Mouse (Mus musculus) lung, postnatal 0 days (tissue): Measurements from ENCODE around the gene Nos1. TPM values are rescaled to one million over a fixed set of nuclear protein-coding genes. Genes with fewer than 3 reads are reported as not detected.

Source experiments
- ATAC-seq: fragments of 200-750 bp; cut with Nextera tagmentation; 2 replicates; pipeline ENCODE4 v1.8.0; 2017; ENCODE audit warnings: moderate library complexity
- DNase-seq: peaks from one replicate; pipeline ENCODE4 v3.0.0-alpha.2; 2016; ENCODE audit warnings: low spot score
- H3K27ac ChIP-seq: fragments of 300-500 bp; sonication (generic); 2 replicates; pipeline ENCODE4 v1.5.1; 2014; ENCODE audit warnings: antibody characterized with exemption, mild to moderate bottlenecking, low read length, mixed read lengths
- H3K27me3 ChIP-seq: fragments of 300-500 bp; sonication (generic); replicated peaks from 2 replicates; pipeline ENCODE4 v1.6.1; 2014; ENCODE audit warnings: low read length, mixed read lengths; ENCODE audit not compliant: insufficient read depth
- H3K36me3 ChIP-seq: fragments of 300-500 bp; sonication (generic); 2 replicates; pipeline ENCODE4 v1.6.1; 2014; ENCODE audit warnings: low read length, mixed read lengths; ENCODE audit not compliant: insufficient read depth
- H3K4me1 ChIP-seq: fragments of 300-500 bp; sonication (generic); 2 replicates; pipeline ENCODE4 v1.6.1; 2014; ENCODE audit warnings: antibody characterized with exemption, low read depth, low read length, mixed read lengths; ENCODE audit not compliant: insufficient read depth
- H3K4me2 ChIP-seq: fragments of 300-500 bp; sonication (generic); replicated peaks from 2 replicates; pipeline ENCODE4 v1.6.1; 2014; ENCODE audit warnings: low read depth, mild to moderate bottlenecking, low read length, moderate library complexity, mixed read lengths
- H3K4me3 ChIP-seq: fragments of 300-500 bp; sonication (generic); 2 replicates; pipeline ENCODE4 v1.5.1; 2014; ENCODE audit warnings: low read depth, low read length
- H3K9ac ChIP-seq: fragments of 300-500 bp; sonication (generic); replicated peaks from 2 replicates; pipeline ENCODE4 v1.6.1; 2014; ENCODE audit warnings: low read depth, mild to moderate bottlenecking
- H3K9me3 ChIP-seq: fragments of 300-500 bp; sonication (generic); 2 replicates; pipeline ENCODE4 v1.6.1; 2016; ENCODE audit warnings: low read length, mixed read lengths
- CTCF ChIP-seq: IDR thresholded peaks from 2 replicates; pipeline ENCODE4 v1.5.1; 2016; ENCODE audit warnings: antibody characterized with exemption, mild to moderate bottlenecking
- EP300 ChIP-seq: IDR thresholded peaks from 2 replicates; pipeline ENCODE4 v1.6.1; 2016; ENCODE audit warnings: antibody characterized with exemption, mild to moderate bottlenecking, control low read depth
- WGBS: fragments of 180-500 bp; shearing (Covaris S2); extraction: QIAGEN DNeasy Blood & Tissue Kit; methylation state at CpG from one replicate; pipeline ENCODE4 v1.1.7; 2014; 5-methylcytosine and 5-hydroxymethylcytosine counted together
- polyA plus RNA-seq: library from polyadenylated mRNA; unstranded; fragments of >200 nt; fragmentation: Nextera tagmentation; extraction: Ambion mirVana; gene quantifications from 2 replicates; pipeline ENCODE4 v1.2.1, GENCODE M21; 2015

Nos1 gene
- polyA plus RNA-seq, 1 experiment from 2014 or later: 0.05 TPM

DNA sequence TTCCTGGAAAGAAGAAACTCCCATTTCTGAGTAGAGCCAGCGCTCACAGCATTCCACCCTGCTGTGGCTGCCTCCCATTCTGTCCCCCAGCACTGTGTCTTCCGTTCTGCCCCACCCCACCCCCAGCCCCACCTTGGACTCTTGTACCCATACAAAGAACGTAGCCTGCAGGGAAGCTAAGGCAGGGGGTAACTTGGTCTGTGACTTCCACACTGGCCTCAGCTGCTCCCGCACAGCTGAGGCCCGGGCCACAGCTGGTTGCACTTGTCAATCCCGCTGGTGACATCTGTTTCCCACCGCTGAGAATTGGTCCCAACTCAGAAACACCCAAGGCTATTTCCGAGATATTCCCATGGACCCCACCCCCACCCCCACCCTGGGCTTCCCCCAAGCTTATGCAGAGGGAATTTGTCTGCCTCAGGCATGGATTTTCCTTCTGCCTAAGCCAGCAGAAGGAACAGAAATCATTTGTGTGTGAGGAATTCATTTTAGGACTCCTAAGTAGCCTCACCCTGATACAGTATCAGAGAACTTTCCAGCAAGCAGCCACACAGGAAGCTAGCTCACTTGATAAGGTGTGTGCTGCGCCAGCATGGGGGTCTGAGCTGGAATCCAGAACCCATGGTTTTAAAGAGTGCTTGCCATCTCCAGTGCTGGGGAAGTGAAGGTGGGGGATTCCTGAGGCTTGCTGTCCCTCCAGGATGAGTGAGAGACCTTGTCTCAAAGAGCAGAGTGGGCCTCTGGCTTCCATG, 117.4 kb downstream of the Nos1 start:
- Histone ChIP-seq H3K9me3 (no peaks in the 10 kb centered on the region), H3K4me3 (no peak overlapping the region), H3K9ac (no peak overlapping the region), H3K27me3 (no peaks in the 10 kb centered on the region), H3K4me2 (no peak overlapping the region), H3K4me1 (no peaks in the 10 kb centered on the region), H3K36me3 (no peaks in the 10 kb centered on the region), H3K27ac (no peak overlapping the region)
- 11% methylated on average over 8 of the region's 9 CpGs for WGBS
- peak; percentile 40 for ATAC-seq
- DNase-seq: peak; percentile 11
- TF ChIP-seq EP300: no peak
- no peak for TF ChIP-seq CTCF

DNA sequence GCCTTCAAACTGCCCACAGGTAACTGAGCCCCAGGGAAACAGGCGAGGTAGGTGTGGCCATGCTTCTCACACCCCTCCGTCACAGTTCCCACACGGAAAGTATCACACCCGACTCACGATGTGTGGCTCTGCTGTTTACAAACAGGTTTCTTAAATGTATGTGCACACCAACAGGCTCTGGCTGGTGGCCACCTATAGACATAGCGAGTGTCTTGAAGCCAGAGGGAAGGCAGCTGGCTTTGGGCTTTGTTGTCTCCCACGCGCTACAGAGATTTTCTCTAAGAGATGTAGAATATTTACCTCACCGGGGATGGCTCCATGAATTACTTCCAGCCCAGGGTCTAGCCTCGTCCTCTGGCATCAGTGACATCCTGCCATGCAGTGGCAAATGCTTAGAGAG, 118.5 kb downstream of the Nos1 start:
- Histone ChIP-seq H3K36me3 (no peaks in the 10 kb centered on the region), H3K9me3 (no peaks in the 10 kb centered on the region), H3K4me2 (no peak overlapping the region), H3K27me3 (no peaks in the 10 kb centered on the region), H3K9ac (no peak overlapping the region), H3K4me3 (no peak overlapping the region), H3K4me1 (no peaks in the 10 kb centered on the region), H3K27ac (no peak overlapping the region)
- no peak for DNase-seq
- 65% methylated on average over 10 of the region's 10 CpGs for WGBS
- no peak for TF ChIP-seq EP300
- TF ChIP-seq CTCF: no peak
- ATAC-seq: no peak

DNA sequence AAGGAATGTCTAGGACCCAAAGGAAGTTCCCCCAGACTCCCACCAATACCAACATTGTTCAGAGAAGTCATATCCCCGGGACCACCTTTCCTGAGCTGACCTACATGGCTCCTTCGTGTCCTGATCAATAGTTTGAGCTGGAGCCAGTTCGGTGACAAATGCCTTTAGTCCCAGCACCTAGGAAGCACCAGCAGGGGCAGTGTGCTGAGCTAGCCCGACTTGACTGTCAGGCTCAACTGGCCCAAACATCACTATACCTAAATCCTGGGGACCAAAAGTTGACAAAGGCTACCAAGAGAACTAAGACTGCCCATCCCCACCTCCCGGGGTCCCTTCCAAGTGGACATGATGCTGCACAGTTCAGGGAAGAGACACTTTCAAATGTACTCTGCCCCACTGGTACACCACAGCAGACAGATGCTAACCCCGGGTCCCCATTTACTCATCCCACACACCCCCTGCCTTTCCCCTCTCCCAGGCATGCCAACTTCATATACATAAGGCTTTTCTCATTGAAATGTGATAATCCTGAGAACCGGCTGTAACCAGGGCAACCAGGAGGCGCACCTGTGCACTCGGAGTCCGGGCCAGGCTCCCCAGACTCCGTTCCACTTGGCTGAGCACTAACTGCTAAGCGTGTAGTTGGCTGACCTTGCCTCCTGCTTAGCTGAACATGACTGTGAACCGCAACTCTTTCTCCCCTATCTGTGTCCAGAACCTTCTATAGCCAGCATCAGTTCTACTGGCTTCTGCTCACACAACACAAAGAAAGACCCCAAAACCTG, 120.3 kb downstream of the Nos1 start:
- ATAC-seq (no peak), DNase-seq (no peak)
- no peaks in the 10 kb centered on the region for H3K4me1 ChIP-seq
- WGBS: 24% methylated on average over 13 of the region's 13 CpGs
- H3K27me3 ChIP-seq: no peaks in the 10 kb centered on the region
- H3K4me3 ChIP-seq: no peak overlapping the region
- no peak overlapping the region for H3K9ac ChIP-seq
- no peak overlapping the region for H3K4me2 ChIP-seq
- no peaks in the 10 kb centered on the region for H3K9me3 ChIP-seq
- H3K27ac ChIP-seq: no peak overlapping the region
- no peak for TF ChIP-seq EP300
- TF ChIP-seq CTCF: no peak; the same call in 1 of the 2 replicates
- no peaks in the 10 kb centered on the region for H3K36me3 ChIP-seq

GRCm38 (mm10) chr5:117903534-117903933, 122.7 kb downstream of the Nos1 start:
- no peaks in the 10 kb centered on the region for H3K36me3 ChIP-seq
- 35% methylated on average over 7 of the region's 7 CpGs for WGBS

GRCm38 (mm10) chr5:117905728-117906127, 124.9 kb downstream of the Nos1 start:
- no peak overlapping the region for H3K27ac ChIP-seq
- H3K9me3 ChIP-seq: no peaks in the 10 kb centered on the region
- H3K4me3 ChIP-seq: no peak overlapping the region
- WGBS: 84% methylated on average over 4 of the region's 4 CpGs
- no peaks in the 10 kb centered on the region for H3K36me3 ChIP-seq
- H3K4me1 ChIP-seq: no peaks in the 10 kb centered on the region
- no peak overlapping the region for H3K9ac ChIP-seq
- TF ChIP-seq EP300: no peak
- TF ChIP-seq CTCF: no peak
- ATAC-seq (no peak), DNase-seq (no peak)
- H3K27me3 ChIP-seq: no peaks in the 10 kb centered on the region
- no peak overlapping the region for H3K4me2 ChIP-seq

More at GRCm38 (mm10) chr5:117903534-117903933, 122.7 kb downstream of the Nos1 start:
- H3K27ac ChIP-seq: no peak overlapping the region
- no peak overlapping the region for H3K4me2 ChIP-seq
- no peak overlapping the region for H3K9ac ChIP-seq
- no peak for ATAC-seq
- TF ChIP-seq CTCF: no peak
- TF ChIP-seq EP300: no peak
- no peaks in the 10 kb centered on the region for H3K4me1 ChIP-seq
- H3K27me3 ChIP-seq: no peaks in the 10 kb centered on the region
- H3K4me3 ChIP-seq: no peak overlapping the region
- H3K9me3 ChIP-seq: no peaks in the 10 kb centered on the region
- DNase-seq: no peak

- ATAC-seq (no peak), DNase-seq (no peak)
- TF ChIP-seq CTCF (no peak), EP300 (no peak)
- WGBS: 47% methylated on average over 4 of the region's 4 CpGs
- Histone ChIP-seq H3K9ac (no peak overlapping the region), H3K4me2 (no peak overlapping the region), H3K27me3 (no peaks in the 10 kb centered on the region), H3K36me3 (no peaks in the 10 kb centered on the region), H3K4me1 (no peaks in the 10 kb centered on the region), H3K4me3 (no peak overlapping the region), H3K9me3 (no peaks in the 10 kb centered on the region), H3K27ac (no peak overlapping the region)
These were observed 128.7 kb downstream of the Nos1 start for GRCm38 (mm10) chr5:117909524-117909923.
